Mouse (Mus musculus) midbrain, embryonic 12.5 days (tissue): Measurements from ENCODE around the gene Ago4. TPM values are rescaled to one million over a fixed set of nuclear protein-coding genes. Genes with fewer than 3 reads are reported as not detected.

ENCODE experiments used
- ATAC-seq: fragments of 200-750 bp; cut with Nextera tagmentation; 2 replicates; pipeline ENCODE4 v1.8.0; 2017; ENCODE audit warnings: low read depth, moderate TSS enrichment, moderate library complexity; ENCODE audit not compliant: low FRiP score
- H3K27ac ChIP-seq: fragments of 300-500 bp; sonication (generic); replicated peaks from 2 replicates; pipeline ENCODE4 v1.5.1; 2016; ENCODE audit warnings: mild to moderate bottlenecking
- H3K27me3 ChIP-seq: fragments of 300-500 bp; sonication (generic); 2 replicates; pipeline ENCODE4 v1.6.1; 2016; ENCODE audit warnings: mild to moderate bottlenecking
- H3K36me3 ChIP-seq: fragments of 300-500 bp; sonication (generic); 2 replicates; pipeline ENCODE4 v1.6.1; 2016
- H3K4me1 ChIP-seq: fragments of 300-500 bp; sonication (generic); 2 replicates; pipeline ENCODE4 v1.6.1; 2016
- H3K4me2 ChIP-seq: fragments of 300-500 bp; sonication (generic); replicated peaks from 2 replicates; pipeline ENCODE4 v1.6.1; 2016; ENCODE audit warnings: mild to moderate bottlenecking, moderate library complexity
- H3K4me3 ChIP-seq: fragments of 300-500 bp; sonication (generic); 2 replicates; pipeline ENCODE4 v1.5.1; 2016; ENCODE audit warnings: mild to moderate bottlenecking
- H3K9ac ChIP-seq: fragments of 300-500 bp; sonication (generic); replicated peaks from 2 replicates; pipeline ENCODE4 v1.6.1; 2016; ENCODE audit warnings: mild to moderate bottlenecking, moderate library complexity
- H3K9me3 ChIP-seq: fragments of 300-500 bp; sonication (generic); 2 replicates; pipeline ENCODE4 v1.6.1; 2016; ENCODE audit warnings: mild to moderate bottlenecking
- WGBS: fragments of 180-500 bp; shearing (Covaris S2); methylation state at CpG from one replicate; pipeline ENCODE4 v1.1.7; 2016; 5-methylcytosine and 5-hydroxymethylcytosine counted together
- polyA plus RNA-seq: library from polyadenylated mRNA; unstranded; fragments of >200 nt; fragmentation: Nextera tagmentation; extraction: Ambion mirVana; gene quantifications from 2 replicates; pipeline ENCODE4 v1.2.1, GENCODE M21; 2016

The Ago4 gene
- polyA plus RNA-seq, 1 experiment from 2014 or later, result 8.2 TPM

DNA sequence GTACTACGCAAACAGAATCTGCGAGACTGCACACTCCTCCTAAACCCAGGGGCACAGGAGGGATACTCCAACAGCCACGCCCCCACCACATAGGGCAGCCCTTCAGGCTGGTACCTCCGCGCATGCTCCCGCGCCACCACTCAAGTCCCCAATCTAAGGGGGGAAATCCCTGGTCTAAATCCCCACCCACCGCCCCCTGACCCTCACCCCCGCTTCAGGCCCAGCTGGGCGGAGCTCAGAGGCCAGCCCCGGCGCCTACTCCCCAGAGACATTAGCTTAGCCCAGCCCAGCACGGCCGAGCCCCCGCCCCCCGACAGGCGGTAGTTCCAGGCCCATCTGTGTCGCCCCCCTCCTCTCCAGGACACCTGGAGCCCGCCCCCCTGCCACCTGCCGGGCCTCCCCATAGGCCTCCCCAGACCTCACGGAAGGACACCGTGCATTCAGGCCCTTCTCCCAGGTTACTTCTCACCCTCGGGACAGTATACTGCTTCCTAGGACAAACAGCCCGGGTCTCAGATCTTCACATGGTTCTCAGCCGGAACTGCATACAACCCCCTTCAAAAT lies 65.5 kb downstream of the Ago4 start:
- ATAC-seq, result peak; percentile 66
- peak overlapping the region; percentile 72 for H3K4me2 ChIP-seq
- WGBS, result under 1% methylated on average over 25 of the region's 25 CpGs
- peak overlapping the region; percentile 76 for H3K4me3 ChIP-seq
- peak overlapping the region; percentile 99 for H3K27ac ChIP-seq
- H3K4me1 ChIP-seq, result peaks cover 45% of the 10 kb centered on the region
- H3K9ac ChIP-seq, result peak overlapping the region; percentile 96
- H3K36me3 ChIP-seq, result no peaks in the 10 kb centered on the region
- H3K9me3 ChIP-seq, result no peaks in the 10 kb centered on the region
- no peaks in the 10 kb centered on the region for H3K27me3 ChIP-seq

GRCm38 (mm10) chr4:126466251-126466750 lies 67.0 kb downstream of the Ago4 start:
- no peaks in the 10 kb centered on the region for H3K9me3 ChIP-seq
- peaks cover 54% of the 10 kb centered on the region for H3K4me1 ChIP-seq
- peak overlapping the region; percentile 99 for H3K27ac ChIP-seq
- peak overlapping the region; percentile 66 for H3K9ac ChIP-seq
- H3K27me3 ChIP-seq, result no peaks in the 10 kb centered on the region
- peak overlapping the region; percentile 72 for H3K4me2 ChIP-seq
- peak overlapping the region; percentile 76 for H3K4me3 ChIP-seq
- WGBS, result 9% methylated on average over 8 of the region's 8 CpGs
- ATAC-seq, result 0 out of 2 replicates have a peak, but pooled peaks have one; percentile 1
- H3K36me3 ChIP-seq, result peaks cover 9% of the 10 kb centered on the region; the same call in 1 of the 2 replicates

DNA sequence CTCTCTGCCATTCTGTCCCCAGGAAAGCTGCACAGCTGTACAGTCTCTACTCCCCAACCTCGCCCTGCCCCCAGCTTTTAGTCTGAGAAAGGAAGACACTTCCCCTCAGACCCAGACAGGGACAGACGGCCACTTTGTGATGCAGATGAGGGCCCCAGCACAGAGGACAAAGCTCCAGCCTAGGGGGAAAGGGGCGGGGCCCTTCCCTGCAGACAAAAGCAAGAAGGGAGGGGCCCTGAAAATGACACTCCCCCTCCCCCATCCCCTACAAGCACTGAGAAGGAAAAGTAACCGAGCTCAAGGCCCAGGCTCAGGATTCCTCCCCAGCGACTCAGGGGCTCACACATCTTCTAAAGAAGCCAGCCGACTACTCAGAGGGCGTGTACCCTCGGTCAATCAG lies 67.4 kb downstream of the Ago4 start:
- Histone ChIP-seq H3K27ac (peak overlapping the region; percentile 99), H3K4me2 (peak overlapping the region; percentile 72), H3K4me1 (peaks cover 54% of the 10 kb centered on the region), H3K27me3 (no peaks in the 10 kb centered on the region), H3K9ac (peak overlapping the region; percentile 66), H3K4me3 (peak overlapping the region; percentile 76), H3K36me3 (peaks cover 12% of the 10 kb centered on the region), H3K9me3 (no peaks in the 10 kb centered on the region)
- 2% methylated on average over 8 of the region's 8 CpGs for WGBS
- ATAC-seq, result peak; percentile 78

- Histone ChIP-seq H3K4me1 (peaks cover 54% of the 10 kb centered on the region), H3K36me3 (peaks cover 22% of the 10 kb centered on the region), H3K4me2 (peak overlapping the region; percentile 72), H3K9me3 (no peaks in the 10 kb centered on the region), H3K9ac (peak overlapping the region; percentile 66), H3K27ac (peak overlapping the region; percentile 99), H3K27me3 (no peaks in the 10 kb centered on the region), H3K4me3 (peak overlapping the region; percentile 76)
- WGBS, result 7% methylated on average over 2 of the region's 2 CpGs
- no peak for ATAC-seq
Observed at GRCm38 (mm10) chr4:126464892-126465235, 68.4 kb downstream of the Ago4 start.

DNA sequence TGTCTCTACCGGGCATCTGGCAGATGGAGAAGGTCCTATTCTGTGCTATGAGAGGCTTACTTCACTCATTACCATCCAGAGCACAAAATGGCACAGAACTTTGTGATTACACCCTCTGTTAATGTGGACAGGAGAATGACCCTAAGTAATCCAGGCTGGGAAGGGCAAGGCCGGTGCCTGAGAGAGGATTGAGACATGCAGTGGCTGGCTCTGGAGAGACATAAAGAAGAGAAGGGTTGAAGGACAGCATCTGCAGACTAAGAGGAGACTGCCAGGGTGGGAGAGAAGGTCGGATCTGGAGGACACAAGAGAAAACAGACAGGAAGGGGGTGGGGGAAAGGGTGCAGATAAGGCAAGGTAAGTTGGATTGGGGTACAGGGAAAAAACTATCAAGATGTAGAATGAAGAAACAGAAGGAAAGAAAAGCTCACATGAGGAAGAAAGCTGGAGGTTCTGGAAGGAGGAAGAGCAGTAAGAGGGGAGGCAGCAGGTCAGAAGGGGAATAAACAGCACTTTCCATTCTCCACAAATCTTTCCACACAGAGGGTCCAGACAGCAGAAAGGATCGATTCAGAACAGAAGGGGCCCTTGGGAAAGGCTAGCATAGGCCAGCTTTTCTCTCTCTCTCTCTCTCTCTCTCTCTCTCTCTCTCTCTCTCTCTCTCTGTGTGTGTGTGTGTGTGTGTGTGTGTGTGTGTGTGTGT lies 68.9 kb downstream of the Ago4 start:
- H3K4me1 ChIP-seq, result peaks cover 54% of the 10 kb centered on the region
- no peak for ATAC-seq
- 8% methylated on average over 4 of the region's 4 CpGs for whole genome bisulfite sequencing
- peak overlapping the region; percentile 76 for H3K4me3 ChIP-seq
- H3K4me2 ChIP-seq, result peak overlapping the region; percentile 72
- H3K27ac ChIP-seq, result peak overlapping the region; percentile 99
- H3K9ac ChIP-seq, result peak overlapping the region; percentile 66
- peaks cover 27% of the 10 kb centered on the region for H3K36me3 ChIP-seq
- no peaks in the 10 kb centered on the region for H3K9me3 ChIP-seq
- no peaks in the 10 kb centered on the region for H3K27me3 ChIP-seq

DNA sequence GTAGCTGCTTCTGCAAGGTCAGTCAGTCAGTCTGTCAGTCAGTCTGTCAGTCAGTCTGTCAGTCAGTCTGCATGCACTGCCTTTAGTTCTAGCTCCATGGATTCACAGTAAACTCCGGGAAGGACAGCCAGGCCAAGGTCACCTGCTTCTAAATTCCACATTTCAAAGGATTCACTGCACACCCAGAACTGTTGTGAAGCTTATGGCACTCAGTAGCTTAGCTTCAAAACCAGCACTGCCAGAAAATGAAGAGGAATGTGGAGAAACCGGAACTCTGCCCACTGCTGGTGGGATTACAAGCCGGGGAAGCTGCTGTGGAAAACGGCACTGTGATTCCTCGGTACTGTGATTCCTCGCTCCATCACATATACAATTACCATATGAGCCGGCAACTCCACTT lies 77.8 kb downstream of the Ago4 start:
- no peak overlapping the region for H3K4me3 ChIP-seq
- no peak overlapping the region for H3K27ac ChIP-seq
- no peak overlapping the region for H3K4me2 ChIP-seq
- H3K9ac ChIP-seq, result no peak overlapping the region
- H3K9me3 ChIP-seq, result no peaks in the 10 kb centered on the region
- H3K4me1 ChIP-seq, result no peaks in the 10 kb centered on the region
- no peaks in the 10 kb centered on the region for H3K27me3 ChIP-seq
- no peak for ATAC-seq
- 90% methylated on average over 7 of the region's 7 CpGs for WGBS
- peaks cover 99% of the 10 kb centered on the region for H3K36me3 ChIP-seq

DNA sequence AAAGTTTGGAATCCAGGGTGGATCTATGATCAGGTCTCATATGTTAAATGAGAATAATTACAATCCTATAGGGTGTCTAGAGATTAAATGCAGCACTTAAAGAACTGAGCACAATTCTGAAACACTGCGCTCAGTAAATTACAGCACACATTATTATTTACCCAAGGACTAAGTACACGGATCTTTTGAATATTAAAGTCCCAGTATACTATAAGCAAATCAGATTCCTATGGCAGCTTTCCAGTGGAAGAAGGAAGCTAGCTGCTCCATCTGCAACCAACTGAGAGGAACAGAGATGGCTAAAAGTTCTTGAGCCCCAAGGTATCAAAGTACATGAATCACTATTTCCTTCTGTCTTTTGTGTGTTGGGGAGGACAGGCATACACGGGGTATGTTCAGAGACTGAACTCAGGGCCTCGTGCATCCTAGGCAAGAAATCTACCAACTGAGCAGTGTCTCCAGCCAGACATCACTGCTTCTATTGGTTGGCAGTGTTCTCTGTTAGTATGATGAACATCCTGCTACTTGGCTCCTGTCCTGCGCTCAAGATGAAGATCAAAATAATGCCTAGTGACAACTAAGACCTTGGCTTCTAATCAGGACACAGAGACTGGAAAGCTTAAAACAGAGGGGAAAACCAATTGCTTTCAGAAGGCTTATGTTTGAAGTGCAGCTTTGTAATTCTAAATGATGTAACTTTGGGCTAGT lies 78.6 kb downstream of the Ago4 start:
- H3K36me3 ChIP-seq, result peaks cover 99% of the 10 kb centered on the region
- H3K9ac ChIP-seq, result no peak overlapping the region
- no peaks in the 10 kb centered on the region for H3K9me3 ChIP-seq
- no peaks in the 10 kb centered on the region for H3K4me1 ChIP-seq
- H3K4me2 ChIP-seq, result no peak overlapping the region
- no peak overlapping the region for H3K4me3 ChIP-seq
- WGBS, result 96% methylated on average over 5 of the region's 5 CpGs
- no peak for ATAC-seq
- no peaks in the 10 kb centered on the region for H3K27me3 ChIP-seq
- no peak overlapping the region for H3K27ac ChIP-seq

- 88% methylated on average over 1 of the region's 1 CpGs for WGBS
- no peak for ATAC-seq
Observed at GRCm38 (mm10) chr4:126450268-126450667, 83.0 kb downstream of the Ago4 start.

GRCm38 (mm10) chr4:126447126-126447525 lies 86.1 kb downstream of the Ago4 start:
- Histone ChIP-seq H3K27ac (no peak overlapping the region), H3K4me2 (no peak overlapping the region), H3K27me3 (no peaks in the 10 kb centered on the region), H3K4me3 (no peak overlapping the region), H3K36me3 (peaks cover 83% of the 10 kb centered on the region), H3K9me3 (no peaks in the 10 kb centered on the region), H3K9ac (no peak overlapping the region), H3K4me1 (no peaks in the 10 kb centered on the region)
- WGBS, result 95% methylated on average over 7 of the region's 7 CpGs
- ATAC-seq, result no peak

More at GRCm38 (mm10) chr4:126450268-126450667, 83.0 kb downstream of the Ago4 start:
- Histone ChIP-seq H3K27ac (no peak overlapping the region), H3K4me3 (no peak overlapping the region), H3K9me3 (no peaks in the 10 kb centered on the region), H3K9ac (no peak overlapping the region), H3K27me3 (no peaks in the 10 kb centered on the region), H3K4me2 (no peak overlapping the region), H3K4me1 (no peaks in the 10 kb centered on the region), H3K36me3 (peaks cover 94% of the 10 kb centered on the region)

GRCm38 (mm10) chr4:126444528-126444927 lies 88.7 kb downstream of the Ago4 start:
- H3K4me1 ChIP-seq, result no peaks in the 10 kb centered on the region
- H3K4me3 ChIP-seq, result no peak overlapping the region
- no peak overlapping the region for H3K4me2 ChIP-seq
- 91% methylated on average over 3 of the region's 3 CpGs for WGBS
- H3K9me3 ChIP-seq, result no peaks in the 10 kb centered on the region
- no peak overlapping the region for H3K9ac ChIP-seq
- no peak for ATAC-seq
- H3K27ac ChIP-seq, result no peak overlapping the region
- H3K27me3 ChIP-seq, result no peaks in the 10 kb centered on the region
- H3K36me3 ChIP-seq, result peaks cover 83% of the 10 kb centered on the region
